Mouse (Mus musculus): ENCODE measurements around the gene Hspa12b.

Gene Hspa12b

DNA sequence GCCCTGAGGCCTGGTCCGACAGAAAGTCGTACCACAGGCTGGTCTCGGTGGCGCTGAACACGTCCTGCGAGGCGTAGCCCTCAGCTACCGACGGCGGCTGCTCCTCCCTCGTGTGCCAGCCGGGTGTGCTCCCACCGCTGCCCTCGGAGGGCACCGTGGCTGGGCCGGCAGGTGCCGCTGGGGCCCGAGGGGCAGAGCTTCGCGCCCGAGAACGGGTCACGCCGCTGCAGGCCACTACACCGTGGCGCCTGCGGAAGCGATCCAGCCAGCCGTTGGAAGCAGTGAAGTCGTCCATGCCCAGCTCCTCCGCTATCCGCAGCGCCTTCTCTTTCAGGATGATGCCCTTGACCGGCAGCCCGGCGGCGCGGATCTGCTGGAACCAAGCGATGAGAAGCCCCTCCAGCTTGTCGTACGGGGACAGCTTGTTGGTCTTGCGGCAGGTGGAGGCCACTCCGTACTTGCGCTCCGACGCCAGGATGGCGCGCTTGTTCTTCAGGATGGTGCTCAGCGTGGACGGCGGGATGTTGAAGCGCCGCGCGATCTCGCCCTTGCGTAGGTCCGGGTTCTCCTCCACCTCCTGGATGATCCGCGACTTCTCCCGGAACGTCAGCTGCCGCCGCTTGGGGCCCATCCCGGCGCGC, 52.3 kb downstream of the Hspa12b start:
- DNase-seq (ENCODE audit: inconsistent ontology term): peak; percentile 71

- peak; percentile 88 for DNase-seq (ENCODE audit: inconsistent ontology term)
Observed at GRCm38 (mm10) chr2:131179990-131180587, 53.0 kb downstream of the Hspa12b start, which contains the start of gene Cenpb. Gene Cenpb, minus strand, starts transcription at chr2:131180067.

DNA sequence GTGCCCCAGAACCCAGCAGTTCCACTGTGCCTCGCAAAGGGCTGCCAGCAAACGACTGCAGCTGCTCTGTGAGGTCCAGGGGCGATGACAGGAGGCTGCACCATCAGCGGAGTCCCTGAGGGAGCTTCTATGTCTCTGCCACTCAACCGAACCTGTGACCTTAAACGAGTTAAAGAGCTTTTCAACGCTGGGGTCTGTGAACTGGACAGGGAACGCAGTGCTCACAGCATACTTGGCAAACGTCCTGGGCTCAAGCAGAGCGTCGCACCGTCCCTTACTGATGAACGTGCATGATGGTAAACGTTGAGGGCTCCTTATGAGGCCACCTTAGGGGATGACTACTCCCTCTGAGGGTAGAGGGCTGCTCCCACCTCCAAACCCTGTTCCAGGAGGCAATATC, 59.3 kb downstream of the Hspa12b start:
- DNase-seq (ENCODE audit: inconsistent ontology term): no peak

- peak; percentile 94 for DNase-seq (ENCODE audit: inconsistent ontology term)
Observed at GRCm38 (mm10) chr2:131186771-131187601, 59.9 kb downstream of the Hspa12b start, which contains the start of the genes Cdc25b and Spef1. Gene Cdc25b, plus strand, starts transcription at chr2:131186949. Gene Spef1, minus strand, starts transcription at chr2:131187282.

GRCm38 (mm10) chr2:131187602-131187922, 60.5 kb downstream of the Hspa12b start:
- DNase-seq (ENCODE audit: inconsistent ontology term): no peak

DNA sequence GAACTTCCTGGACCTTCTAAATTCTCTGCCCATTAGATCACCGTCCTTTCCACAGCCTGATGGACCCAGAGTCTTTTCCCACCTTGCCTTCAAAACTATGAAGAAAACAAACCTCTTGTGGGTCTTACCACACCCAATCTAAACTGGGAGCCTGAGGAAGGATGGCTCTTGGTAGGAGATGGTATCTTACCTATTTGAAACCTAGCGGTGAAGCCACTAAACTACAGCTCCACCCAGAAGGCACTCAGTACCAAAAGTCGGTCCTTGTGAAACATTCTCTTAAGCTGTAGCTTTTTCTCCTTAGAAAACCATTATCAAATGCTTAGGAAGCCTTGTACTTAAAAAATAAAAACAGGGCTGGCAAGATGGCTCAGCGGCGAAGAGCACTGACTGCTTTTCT, 61.2 kb downstream of the Hspa12b start:
- no peak for DNase-seq (ENCODE audit: inconsistent ontology term)

GRCm38 (mm10) chr2:131189521-131190309, 62.6 kb downstream of the Hspa12b start:
- DNase-seq (ENCODE audit: inconsistent ontology term): no peak

DNA sequence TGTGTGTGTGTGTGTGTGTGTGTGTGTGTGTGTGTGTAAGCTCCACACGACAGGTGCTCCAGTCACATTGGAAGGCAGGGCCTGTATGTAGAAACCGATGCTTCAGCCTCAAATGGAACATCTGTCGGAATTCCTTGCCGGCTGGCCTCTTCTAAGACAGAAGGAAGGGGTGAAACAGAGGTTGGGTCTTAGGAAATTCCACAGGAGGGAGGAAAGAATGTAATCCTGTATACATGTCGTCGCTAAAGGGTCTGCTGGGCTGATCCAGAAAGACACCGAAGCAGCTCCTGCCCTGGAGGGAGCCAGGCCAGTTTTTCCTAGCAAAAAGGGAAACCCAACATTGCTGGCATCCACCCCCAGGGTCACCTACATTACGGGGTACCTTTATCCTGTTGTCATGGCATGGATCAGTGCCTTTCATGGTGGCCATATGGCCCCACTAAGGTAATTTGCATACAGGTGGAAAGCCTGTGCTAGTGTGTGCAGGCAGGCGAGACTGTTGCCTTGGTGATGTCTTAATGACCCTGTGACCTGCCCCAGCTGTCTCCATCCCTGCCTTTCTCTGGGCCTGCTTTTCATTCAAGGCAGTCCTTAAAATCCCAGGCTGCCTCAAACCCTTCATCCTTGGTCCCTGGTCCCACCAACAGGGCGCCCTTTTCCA, 63.4 kb downstream of the Hspa12b start:
- DNase-seq (ENCODE audit: inconsistent ontology term): no peak

DNA sequence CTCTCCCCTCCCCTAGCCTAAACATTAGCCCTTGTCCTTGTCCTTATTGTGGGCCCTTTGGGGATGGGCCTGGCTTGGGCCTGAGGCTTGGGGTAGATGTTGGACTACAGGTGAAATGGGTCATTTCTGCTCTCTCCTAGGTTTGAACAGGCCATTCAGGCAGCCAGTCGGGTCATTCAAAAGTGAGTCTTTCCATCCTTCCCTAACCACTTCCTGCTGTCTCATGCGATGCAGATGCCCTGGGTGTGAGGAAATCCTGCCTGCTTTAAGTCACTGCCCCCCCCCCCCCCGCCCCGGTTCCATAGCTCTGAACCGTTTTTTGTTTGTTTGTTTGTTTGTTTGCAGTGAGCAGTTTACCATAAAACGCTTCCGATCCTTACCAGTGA, 63.9 kb downstream of the Hspa12b start:
- DNase-seq (ENCODE audit: inconsistent ontology term): no peak
